Mouse (Mus musculus) brown adipose tissue, adult 24 weeks (tissue): Measurements from ENCODE around the gene Cd93. TPM values are rescaled to one million over a fixed set of nuclear protein-coding genes. Genes with fewer than 3 reads are reported as not detected.

Source experiments
- H3K27ac ChIP-seq: fragments of 200-500 bp; replicated peaks from 2 replicates; pipeline ENCODE4 v1.5.1; 2012; ENCODE audit warnings: low read depth, mild to moderate bottlenecking, low read length
- H3K4me1 ChIP-seq: fragments of 200-500 bp; 2 replicates; pipeline ENCODE4 v1.6.1; 2012; ENCODE audit warnings: low read length, mixed read lengths; ENCODE audit not compliant: control insufficient read depth, insufficient read depth, insufficient read length
- H3K4me3 ChIP-seq: fragments of 200-500 bp; 2 replicates; pipeline ENCODE4 v1.5.1; 2012; ENCODE audit warnings: low read depth, mild to moderate bottlenecking, low read length, moderate library complexity; ENCODE audit not compliant: insufficient read depth
- polyA plus RNA-seq: library from polyadenylated mRNA; stranded (reverse); fragments of >200 nt; gene quantifications from 2 replicates; pipeline ENCODE4 v1.2.4, GENCODE M21; 2012; ENCODE audit not compliant: missing spikeins, insufficient read depth, insufficient read length

Cd93 gene
- polyA plus RNA-seq, 1 experiment: 10.7 TPM

DNA sequence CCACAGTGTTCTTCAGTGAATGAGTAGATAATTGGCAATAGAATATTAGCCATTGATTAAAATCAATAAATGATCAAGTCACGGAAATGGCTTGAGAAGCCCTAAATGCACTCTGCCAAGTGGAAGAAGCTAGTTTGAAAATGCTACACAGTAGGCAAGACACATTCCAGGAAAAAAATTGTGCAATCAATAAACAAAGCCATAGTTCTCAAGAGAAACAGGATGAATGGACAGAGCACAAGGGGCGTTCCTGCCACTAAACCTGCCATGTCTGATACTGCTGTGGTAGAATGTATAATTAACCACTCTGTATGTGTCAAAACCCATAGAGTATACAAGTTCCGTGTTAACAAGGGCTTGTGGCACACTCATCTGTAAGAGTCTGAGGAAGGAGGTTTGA, 15.8 kb downstream of the Cd93 start:
- H3K4me3 ChIP-seq: no peak overlapping the region
- H3K27ac ChIP-seq: no peak overlapping the region
- H3K4me1 ChIP-seq: peaks cover 9% of the 10 kb centered on the region; the same call in 1 of the 2 replicates

DNA sequence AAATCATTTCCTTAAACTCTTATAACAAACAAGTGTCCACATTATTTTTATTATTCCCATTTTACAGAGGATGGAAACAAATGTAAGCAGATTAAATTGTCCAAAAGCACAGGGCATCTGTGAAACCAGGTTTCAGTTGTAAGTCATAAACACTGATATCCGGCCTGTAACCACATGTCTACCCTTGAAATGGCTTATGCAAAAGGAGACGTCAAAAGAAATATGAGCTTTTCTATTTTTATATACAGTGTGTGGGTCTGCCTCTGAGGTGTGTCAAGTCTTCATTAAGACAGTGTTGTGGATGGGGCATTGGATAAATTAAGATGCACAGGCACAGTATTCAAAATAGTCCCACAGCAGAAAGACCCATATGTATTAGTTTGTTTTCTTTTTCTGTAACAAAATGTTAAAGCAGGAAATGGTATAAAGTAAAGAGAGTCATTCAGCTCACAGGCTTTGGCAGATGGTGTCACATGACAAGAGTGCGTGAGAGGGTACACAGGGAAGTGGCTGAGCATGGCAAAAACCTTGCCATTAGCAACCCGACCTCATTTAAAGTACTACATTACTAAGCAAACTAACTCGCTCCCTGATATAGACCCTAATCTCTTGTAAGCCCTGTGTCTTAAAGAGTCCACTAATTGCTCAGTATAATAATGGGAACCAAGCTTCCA, 17.5 kb downstream of the Cd93 start:
- Histone ChIP-seq H3K4me3 (no peak overlapping the region), H3K27ac (no peak overlapping the region), H3K4me1 (peaks cover 11% of the 10 kb centered on the region; the same call in 1 of the 2 replicates)

DNA sequence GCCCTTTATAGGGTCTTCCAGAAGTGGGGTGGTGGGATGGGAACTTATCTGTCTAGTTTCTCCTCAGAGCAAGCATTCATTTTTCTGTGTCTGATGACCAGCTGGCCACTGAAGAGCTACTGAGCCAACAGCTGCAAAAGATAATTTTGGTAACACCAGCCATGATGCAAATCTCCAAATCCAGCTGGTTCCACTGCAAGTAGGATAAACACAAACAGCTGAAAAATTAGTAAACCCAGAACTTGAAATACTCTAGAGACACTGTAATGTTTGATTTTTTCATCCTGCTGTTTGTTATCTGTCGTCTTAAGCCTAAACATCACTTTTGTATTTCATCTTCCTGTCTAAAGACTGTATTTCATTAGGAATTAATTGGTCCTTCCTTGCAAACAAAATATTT, 21.7 kb downstream of the Cd93 start:
- Histone ChIP-seq H3K4me1 (peaks cover 2% of the 10 kb centered on the region; the same call in 1 of the 2 replicates), H3K4me3 (no peak overlapping the region), H3K27ac (no peak overlapping the region)

DNA sequence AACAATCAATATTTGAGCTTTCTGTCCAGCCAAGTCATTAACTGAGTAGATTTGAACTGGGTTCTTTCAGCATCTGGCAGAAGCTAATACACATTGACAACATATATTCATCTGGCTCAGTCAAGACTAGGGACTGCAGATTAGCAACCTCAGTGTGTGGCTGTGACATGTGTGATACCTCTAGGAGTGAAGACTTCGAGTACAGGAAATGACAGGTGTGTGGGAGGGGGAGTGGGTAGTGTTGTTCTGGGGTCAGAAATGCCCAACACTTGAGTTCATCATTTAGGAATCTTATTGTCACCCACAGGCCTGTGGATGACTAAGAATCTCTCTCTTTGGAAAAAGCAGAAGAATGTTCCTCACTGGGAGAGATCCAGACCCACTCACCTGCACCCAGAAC, 22.3 kb downstream of the Cd93 start:
- H3K4me3 ChIP-seq: no peak overlapping the region
- no peak overlapping the region for H3K27ac ChIP-seq
- peaks cover 2% of the 10 kb centered on the region; the same call in 1 of the 2 replicates for H3K4me1 ChIP-seq

DNA sequence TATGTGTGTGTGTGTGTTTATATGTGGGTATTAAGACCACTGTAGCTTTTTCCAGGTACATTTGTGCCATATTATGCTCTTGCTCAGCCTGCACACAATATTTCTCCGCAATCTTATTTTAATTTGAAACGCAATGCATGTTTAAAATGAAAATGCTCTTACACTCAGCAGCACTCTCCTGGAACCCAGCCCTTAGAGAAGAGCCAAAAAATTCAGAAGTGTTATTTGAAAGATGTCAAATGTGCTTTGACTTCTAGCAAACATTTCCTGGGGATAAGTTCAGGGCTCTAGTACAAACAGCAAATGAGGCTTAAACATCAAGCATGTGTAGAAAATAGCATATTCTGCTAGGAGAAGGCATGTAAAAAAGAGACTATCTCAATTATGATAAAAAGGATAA, 23.6 kb downstream of the Cd93 start:
- Histone ChIP-seq H3K27ac (no peak overlapping the region), H3K4me3 (no peak overlapping the region), H3K4me1 (peaks cover 2% of the 10 kb centered on the region; the same call in 1 of the 2 replicates)

DNA sequence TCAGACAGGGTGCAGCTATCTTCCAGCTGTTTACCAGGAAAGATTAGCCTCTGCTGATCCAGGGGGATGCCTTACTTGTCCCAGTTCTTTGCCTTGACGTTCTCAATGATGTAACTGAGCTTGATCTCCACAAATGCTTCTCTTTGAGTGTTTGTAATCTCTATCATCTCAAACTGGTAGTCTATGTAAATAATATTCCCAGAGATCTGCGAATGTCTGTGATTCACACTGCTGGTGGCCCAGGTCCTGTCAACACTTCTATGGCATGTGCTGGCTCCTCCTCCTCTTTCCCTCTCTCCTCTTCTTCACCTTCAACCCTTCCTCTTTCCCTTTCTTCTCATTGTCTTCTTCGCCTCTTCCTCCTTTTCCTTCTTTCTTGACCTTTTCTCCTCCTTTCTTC, 24.2 kb downstream of the Cd93 start:
- no peak overlapping the region for H3K4me3 ChIP-seq

DNA sequence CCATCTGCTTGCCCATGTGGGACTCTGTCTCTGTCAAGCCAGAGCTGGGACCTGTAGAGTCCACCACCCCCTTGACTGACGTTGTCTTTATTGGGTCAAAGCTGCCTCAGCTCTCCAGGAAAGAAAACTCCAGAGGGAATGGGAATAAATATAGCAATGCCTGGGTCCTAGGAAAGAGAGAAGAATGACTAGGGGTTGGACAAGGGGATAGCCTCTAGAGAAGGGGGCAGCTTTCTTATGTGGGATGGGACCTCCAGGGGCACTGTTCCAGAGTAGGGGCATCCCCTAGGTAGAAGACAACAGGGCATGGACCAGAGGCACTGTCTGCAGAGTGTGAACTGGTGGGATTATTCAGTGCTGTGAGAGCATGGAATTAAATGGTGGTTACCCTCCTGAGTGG, 33.5 kb downstream of the Cd93 start:
- Histone ChIP-seq H3K27ac (no peak overlapping the region), H3K4me1 (no peaks in the 10 kb centered on the region)

More for the DNA sequence above, 24.2 kb downstream of the Cd93 start:
- Histone ChIP-seq H3K4me1 (peaks cover 2% of the 10 kb centered on the region; the same call in 1 of the 2 replicates), H3K27ac (no peak overlapping the region)

DNA sequence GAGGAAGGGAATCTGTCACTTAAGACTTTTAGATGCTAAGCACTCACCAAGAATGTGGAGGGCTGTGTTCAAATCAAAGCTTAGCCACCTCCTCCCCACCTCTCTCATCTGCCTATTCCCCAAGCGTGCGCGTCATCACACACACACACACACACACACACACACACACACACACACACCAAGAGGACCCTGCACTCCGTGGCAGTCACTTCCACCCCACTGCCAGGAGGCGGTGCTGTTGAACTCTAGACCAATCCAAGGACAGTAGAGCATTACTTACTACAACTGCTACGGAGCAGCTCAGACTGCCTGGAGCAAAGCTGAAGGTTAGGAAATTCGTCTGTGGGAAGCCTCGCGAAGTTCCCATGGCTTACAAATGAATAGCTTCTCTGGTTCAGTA, 34.2 kb downstream of the Cd93 start:
- H3K4me1 ChIP-seq: no peaks in the 10 kb centered on the region
- no peak overlapping the region for H3K27ac ChIP-seq
- H3K4me3 ChIP-seq: peak overlapping the region; percentile 22

More for the DNA sequence above, 33.5 kb downstream of the Cd93 start:
- no peak overlapping the region for H3K4me3 ChIP-seq

DNA sequence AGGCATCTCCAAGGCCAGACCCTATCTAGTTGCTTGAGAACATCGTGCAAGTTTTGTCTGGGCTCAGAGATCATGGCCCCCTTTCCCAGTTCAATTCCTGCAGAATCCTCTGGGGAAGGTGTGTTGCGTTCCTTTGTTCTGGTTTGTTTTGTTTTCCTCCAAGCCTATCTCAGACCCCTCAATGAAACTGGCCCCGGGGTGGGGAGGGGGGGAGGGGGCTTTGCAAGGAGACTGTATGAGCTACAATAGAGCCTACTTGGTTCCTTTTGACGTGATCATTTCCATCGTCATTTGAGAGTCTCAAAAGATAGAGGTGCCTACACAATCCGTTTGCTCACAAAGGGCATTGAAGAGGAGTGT, 34.6 kb downstream of the Cd93 start:
- H3K4me1 ChIP-seq: no peaks in the 10 kb centered on the region
- peak overlapping the region; percentile 68 for H3K4me3 ChIP-seq
- peak overlapping the region; percentile 85 for H3K27ac ChIP-seq

DNA sequence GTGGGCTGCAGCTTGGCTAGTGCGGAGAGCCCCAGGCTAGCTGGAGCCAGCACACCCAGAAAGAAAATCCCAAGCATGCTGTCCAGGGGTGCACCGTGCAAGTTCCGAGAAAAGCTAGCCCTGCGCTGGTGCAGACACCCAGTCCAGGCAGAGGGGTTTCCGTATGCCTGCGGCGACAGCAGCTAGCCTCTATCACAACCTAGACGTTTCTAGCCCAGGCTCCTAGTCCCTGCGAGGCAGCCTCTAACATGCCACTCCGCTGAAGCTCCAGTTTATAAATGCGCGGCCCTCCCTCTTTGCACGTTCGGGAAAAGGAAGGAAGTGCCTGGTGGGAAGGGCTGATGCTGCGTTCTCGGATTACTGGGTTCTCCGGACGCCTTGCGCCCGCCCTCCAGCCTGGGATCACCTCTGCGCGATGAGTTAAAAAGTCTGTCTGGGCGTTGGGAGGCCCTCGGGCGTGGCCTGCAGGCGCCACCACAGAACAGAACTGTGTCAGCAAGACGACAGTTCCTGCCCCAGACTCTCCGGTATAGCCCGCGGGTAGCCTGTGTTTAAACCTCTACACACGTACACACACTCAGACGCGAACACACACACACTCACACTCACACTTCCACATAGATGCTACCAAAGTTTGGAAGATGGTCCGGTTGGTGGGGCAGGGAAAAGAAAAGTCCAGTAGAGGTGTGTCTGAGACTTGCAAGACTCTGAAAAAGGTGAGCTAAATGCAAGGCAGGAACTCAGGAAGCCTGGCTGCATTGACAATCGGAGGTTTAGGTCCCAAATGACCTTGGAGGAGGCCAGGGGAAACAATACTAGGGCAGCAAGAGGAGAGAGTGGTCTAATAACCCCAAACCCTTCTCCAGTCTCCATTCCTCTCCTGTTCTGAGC, 35.2 kb downstream of the Cd93 start, which contains the start of gene Thbd:
TSS of gene Thbd (minus strand) at position 319 of the 891 bp plus-strand sequence.
- Histone ChIP-seq H3K4me3 (peak within 1 kb of the TSS; percentile 68), H3K27ac (peak within 1 kb of the TSS; percentile 85), H3K4me1 (0 out of 2 replicates have a peak, but pooled peaks cover 3% of the 10 kb centered on the region)

DNA sequence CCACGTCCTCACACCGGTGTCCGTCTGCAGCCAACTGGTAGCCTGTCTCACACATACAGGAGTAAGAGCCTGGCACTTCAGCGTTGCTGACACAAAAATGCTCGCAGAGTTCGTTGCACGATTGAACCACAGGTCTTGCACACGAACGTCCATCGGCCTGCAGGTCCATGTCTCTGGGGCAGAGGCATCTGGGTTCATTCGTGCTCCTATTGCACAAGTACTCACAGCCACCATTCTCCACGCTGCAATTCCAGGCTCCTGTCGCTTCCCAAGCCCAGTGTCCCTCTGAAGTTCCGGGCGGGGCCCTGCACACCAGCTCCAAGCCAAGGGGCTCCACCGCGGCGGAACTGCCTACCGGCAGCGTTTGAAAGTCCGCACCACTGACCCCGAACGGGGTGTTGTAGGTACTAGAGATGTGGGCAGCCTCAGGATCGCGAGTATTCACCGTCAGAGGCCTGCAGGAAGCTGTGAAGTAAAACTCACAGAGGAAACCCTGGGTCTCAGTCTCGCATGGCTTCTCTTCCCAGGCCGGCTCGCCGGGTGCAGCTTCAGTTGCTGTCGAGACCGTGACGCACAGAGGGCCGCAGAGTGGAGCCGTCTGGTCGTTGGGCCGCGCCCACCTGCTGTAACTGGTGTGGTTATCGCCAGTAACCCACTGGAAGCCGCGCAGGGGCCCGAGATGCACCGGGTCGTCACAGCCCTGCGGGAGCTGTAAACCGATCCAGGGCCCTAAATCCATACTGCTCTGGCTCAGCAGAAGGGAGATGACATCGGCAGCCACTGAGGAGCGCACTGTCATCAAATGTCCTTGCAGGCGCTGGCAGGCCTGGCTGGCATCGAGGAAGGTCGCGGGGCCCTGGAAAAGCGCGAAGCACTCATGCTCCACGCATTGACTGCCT, 36.1 kb downstream of the Cd93 start:
- peaks cover 6% of the 10 kb centered on the region; the same call in 1 of the 2 replicates for H3K4me1 ChIP-seq
- H3K27ac ChIP-seq: peak overlapping the region; percentile 67
- H3K4me3 ChIP-seq: peak overlapping the region; percentile 68

DNA sequence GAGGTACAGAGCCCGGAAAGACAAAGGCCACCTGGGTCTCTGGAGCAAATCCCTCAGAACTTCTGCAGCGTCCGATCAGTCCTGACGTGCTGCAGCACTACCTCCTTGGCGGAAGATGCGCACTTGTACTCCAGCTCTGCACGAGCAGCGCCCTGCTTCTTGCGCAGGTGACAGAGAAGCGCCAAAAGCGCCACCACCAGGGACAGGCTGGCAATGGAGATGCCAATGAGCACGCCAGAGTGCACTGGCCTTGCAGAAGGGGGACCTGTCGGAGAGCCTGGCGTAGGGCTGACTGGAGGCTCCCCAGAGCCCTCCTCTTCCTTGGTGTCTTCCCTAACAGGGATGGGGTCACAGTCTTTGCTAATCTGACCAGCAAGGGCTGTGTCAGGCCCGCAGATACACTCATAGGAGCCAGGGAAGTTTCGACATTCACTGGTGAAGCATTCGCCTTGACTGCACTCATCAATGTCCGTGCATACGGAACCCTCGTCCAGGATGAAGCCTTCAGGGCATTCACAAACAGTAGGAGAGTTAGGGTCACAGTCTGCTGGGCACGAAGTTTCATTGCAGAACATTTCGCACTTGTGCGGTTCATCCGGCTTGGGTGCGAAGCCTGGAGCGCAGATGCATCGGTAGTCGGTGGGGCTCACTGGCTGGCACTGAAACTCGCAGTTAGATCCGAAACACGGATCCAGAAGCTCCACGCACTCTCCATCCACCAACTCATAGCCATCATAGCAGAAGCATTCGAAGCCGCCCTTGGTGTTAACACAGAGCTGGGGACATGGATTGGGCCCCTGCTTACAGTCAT, 37.0 kb downstream of the Cd93 start:
- peak overlapping the region; percentile 67 for H3K27ac ChIP-seq
- H3K4me1 ChIP-seq: peaks cover 11% of the 10 kb centered on the region; the same call in 1 of the 2 replicates
- peak overlapping the region; percentile 68 for H3K4me3 ChIP-seq

DNA sequence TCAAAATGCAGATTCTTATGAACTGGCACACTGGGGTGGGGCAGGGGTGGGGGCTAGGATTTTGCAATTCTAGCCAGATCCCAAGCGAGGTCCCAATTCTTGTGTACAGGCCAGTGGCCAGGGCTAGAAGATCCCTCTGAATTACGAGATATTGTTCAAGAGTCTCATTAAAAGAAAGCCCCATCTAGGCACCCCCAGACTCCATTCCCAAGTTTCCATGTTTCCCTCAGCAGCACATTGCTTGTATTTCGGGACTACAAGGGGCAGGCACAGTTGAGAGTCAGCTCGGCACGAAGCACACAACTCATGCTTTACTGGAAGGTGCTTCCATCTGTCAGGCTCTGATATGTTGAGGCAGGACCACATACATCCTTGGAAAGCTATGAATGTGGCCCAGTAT, 38.5 kb downstream of the Cd93 start:
- peaks cover 11% of the 10 kb centered on the region; the same call in 1 of the 2 replicates for H3K4me1 ChIP-seq
- H3K4me3 ChIP-seq: peak overlapping the region; percentile 52
- H3K27ac ChIP-seq: 0 out of 2 replicates have a peak overlapping the region, but pooled peaks have one; percentile 15

DNA sequence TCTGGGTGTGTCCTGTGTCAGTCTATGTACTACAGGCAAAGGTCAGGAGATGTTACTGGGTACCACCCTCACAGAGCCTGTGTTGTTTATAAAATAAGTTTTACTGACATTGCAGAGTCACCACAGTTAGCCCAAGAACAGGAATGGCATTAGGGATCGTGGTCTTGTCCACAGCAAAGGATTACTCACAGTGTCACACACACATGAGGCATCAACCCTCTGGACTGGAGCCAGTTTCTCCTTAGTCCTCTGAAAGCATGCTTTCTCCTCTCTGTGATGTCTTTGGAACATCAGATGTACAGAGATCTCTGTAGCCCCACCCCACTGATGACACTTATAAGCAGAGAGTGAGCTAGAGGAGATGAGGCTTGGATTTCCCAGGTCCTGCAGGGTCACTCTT, 41.1 kb downstream of the Cd93 start:
- Histone ChIP-seq H3K4me1 (peaks cover 16% of the 10 kb centered on the region; the same call in 1 of the 2 replicates), H3K4me3 (no peak overlapping the region), H3K27ac (no peak overlapping the region)
